Comparison of ENCODE assay signal across 12 mouse cellular contexts in genomic region chr1:156658676-156659075, GRCm38 (mm10). TPM values are rescaled to one million over a fixed set of nuclear protein-coding genes. Genes with fewer than 3 reads are reported as not detected.
DNase-seq lines count a peak whose midpoint lies in the region; ATAC-seq lines count a peak whose summit lies in the region.
"Had no signal": no experiment of that assay in that cellular context is flagged by ENCODE, and none has a peak within 500 bp of the region (broad histone marks: within the 10 kb centered on the region; RNA-seq: fewer than 3 reads in every experiment).

No protein-coding gene starts in this region.

- intact Hi-C loops in heart, postnatal 14 days (cut with DNase I): no loop called here

- no peak overlapping the region for H3K4me2 ChIP-seq in liver, embryonic 16.5 days (ENCODE audit: low read depth, low read length)
- H3K4me2 ChIP-seq in liver, embryonic 12.5 days: no peak overlapping the region
- H3K4me2 ChIP-seq: midbrain, embryonic 11.5 days had no signal

- H3K27me3 ChIP-seq in liver, embryonic 16.5 days (ENCODE audit: control insufficient read depth, insufficient read depth, low read depth, low read length): no peaks in the 10 kb centered on the region
- H3K27me3 ChIP-seq in liver, embryonic 12.5 days (replicated peaks): no peaks in the 10 kb centered on the region

- no peak overlapping the region for H3K4me3 ChIP-seq in liver, embryonic 16.5 days (ENCODE audit: low read depth, low read length)
- no peak overlapping the region for H3K4me3 ChIP-seq in liver, embryonic 12.5 days
- H3K4me3 ChIP-seq: limb, embryonic 10.5 days had no signal

- no peak overlapping the region for H3K27ac ChIP-seq in liver, embryonic 16.5 days (ENCODE audit: low read length)
- H3K27ac ChIP-seq in liver, embryonic 12.5 days: no peak overlapping the region
- H3K27ac ChIP-seq: kidney, postnatal 0 days; limb, embryonic 10.5 days had no signal

- peak; percentile 22; the same call in 1 of the 2 replicates for ATAC-seq in liver, embryonic 16.5 days (ENCODE audit: low read depth)
- no peak for ATAC-seq in liver, embryonic 12.5 days
- ATAC-seq in CD4-positive, CD25-positive, alpha-beta regulatory T cell, adult 4 months: no peak
- ATAC-seq: forebrain, embryonic 14.5 days had no signal

- 58% methylated on average over 5 of the region's 5 CpGs for WGBS in liver, embryonic 16.5 days (ENCODE audit: insufficient replicate concordance)
- 59% methylated on average over 5 of the region's 5 CpGs for WGBS in liver, embryonic 12.5 days (ENCODE audit: insufficient replicate concordance)

- H3K4me1 ChIP-seq in liver, embryonic 16.5 days (ENCODE audit: control insufficient read depth, low read depth, low read length): peaks cover 2% of the 10 kb centered on the region; the same call in 1 of the 2 replicates
- H3K4me1 ChIP-seq in liver, embryonic 12.5 days: peaks cover 4% of the 10 kb centered on the region; the same call in 1 of the 2 replicates

- no peaks in the 10 kb centered on the region for H3K9me3 ChIP-seq in liver, embryonic 16.5 days (replicated peaks; ENCODE audit: control insufficient read depth, low read length)
- H3K9me3 ChIP-seq in liver, embryonic 12.5 days (replicated peaks): no peaks in the 10 kb centered on the region
- H3K9me3 ChIP-seq: limb, embryonic 10.5 days had no signal

- H3K36me3 ChIP-seq in liver, embryonic 16.5 days (ENCODE audit: control insufficient read depth, insufficient read depth): no peaks in the 10 kb centered on the region
- H3K36me3 ChIP-seq in liver, embryonic 12.5 days: no peaks in the 10 kb centered on the region

- H3K9ac ChIP-seq in liver, embryonic 16.5 days (ENCODE audit: low read depth, low read length): no peak overlapping the region
- no peak overlapping the region for H3K9ac ChIP-seq in liver, embryonic 12.5 days

- DNase-seq in adrenal gland, adult 2 months: peak; percentile 79
- DNase-seq in adrenal gland, adult 18-20 months (ENCODE audit: low spot score in 2 of 2): no peak
- DNase-seq in cerebellum, adult 18-20 months: peak; percentile 64 to 85
- DNase-seq in heart, postnatal 14 days: peak; percentile 45
- DNase-seq in urinary bladder, postnatal 25 days (ENCODE audit: low spot score): no peak

RNA-seq across cellular contexts. Expression of gene Tor3a, which starts 15.5 kb away (rescaled TPM):
- total RNA-seq in adrenal gland, adult 2 months (2021): 10 to 100 TPM; 15.1 to 24.6 TPM
- 21.5 and 48.9 TPM in 2 replicates for polyA plus RNA-seq in adrenal gland, adult 2 months (2012; rRNA removed)
- total RNA-seq in adrenal gland, adult 18-20 months (2021): 10 to 100 TPM; 11.5 to 17.4 TPM
- 3.7 and 3.9 TPM in 2 replicates for polyA plus RNA-seq in liver, embryonic 16.5 days (2015; fragmentation: Nextera tagmentation; extraction: Ambion mirVana)
- 2.9 and 3.3 TPM in 2 replicates for polyA plus RNA-seq in liver, embryonic 12.5 days (2016; fragmentation: Nextera tagmentation; extraction: Ambion mirVana)
- total RNA-seq in heart, postnatal 14 days (2021): 10 to 100 TPM; 10.1 to 12.1 TPM
- polyA plus RNA-seq in CD4-positive, CD25-positive, alpha-beta regulatory T cell, adult 4 months (2017; shearing (Covaris generic)): 10 to 100 TPM; 28.4 to 29.6 TPM

Comparison
In these comparisons a context has a peak if more than half of its experiments do, and no peak if none do; other contexts are left out.
1. DNase-seq: peak in adrenal gland, adult 2 months (single experiment), cerebellum, adult 18-20 months (2 of 2) and heart, postnatal 14 days (2 of 2); none in adrenal gland, adult 18-20 months (0 of 2) and urinary bladder, postnatal 25 days (single experiment).